Mouse (Mus musculus) midbrain, embryonic 16.5 days (tissue): ENCODE measurements around the gene Etv1. TPM values are rescaled to one million over a fixed set of nuclear protein-coding genes. Genes with fewer than 3 reads are reported as not detected.

Experiments used
- ATAC-seq: fragments of 200-750 bp; cut with Nextera tagmentation; 2 replicates; pipeline ENCODE4 v1.8.0; 2017; ENCODE audit warnings: moderate TSS enrichment
- H3K27ac ChIP-seq: fragments of 300-500 bp; sonication (generic); 2 replicates; pipeline ENCODE4 v1.5.1; 2014; ENCODE audit warnings: mild to moderate bottlenecking, low read length, mixed read lengths
- H3K27me3 ChIP-seq: fragments of 300-500 bp; sonication (generic); 2 replicates; pipeline ENCODE4 v1.6.1; 2014; ENCODE audit warnings: low read depth, low read length, mixed read lengths; ENCODE audit not compliant: control insufficient read depth, insufficient read depth
- H3K36me3 ChIP-seq: fragments of 300-500 bp; sonication (generic); 2 replicates; pipeline ENCODE4 v1.6.1; 2014; ENCODE audit warnings: mild to moderate bottlenecking, low read length, moderate library complexity, mixed read lengths; ENCODE audit not compliant: control insufficient read depth, insufficient read depth
- H3K4me1 ChIP-seq: fragments of 300-500 bp; sonication (generic); 2 replicates; pipeline ENCODE4 v1.6.1; 2014; ENCODE audit warnings: mild to moderate bottlenecking, low read length, mixed read lengths; ENCODE audit not compliant: control insufficient read depth, insufficient read depth
- H3K4me2 ChIP-seq: fragments of 300-500 bp; sonication (generic); 2 replicates; pipeline ENCODE4 v1.6.1; 2014; ENCODE audit warnings: mild to moderate bottlenecking, low read length, mixed read lengths
- H3K4me3 ChIP-seq: fragments of 300-500 bp; sonication (generic); 2 replicates; pipeline ENCODE4 v1.5.1; 2014; ENCODE audit warnings: low read depth, mild to moderate bottlenecking, low read length, moderate library complexity, mixed read lengths
- H3K9ac ChIP-seq: fragments of 300-500 bp; sonication (generic); 2 replicates; pipeline ENCODE4 v1.6.1; 2014; ENCODE audit warnings: low read depth, low read length, mixed read lengths
- H3K9me3 ChIP-seq: fragments of 300-500 bp; sonication (generic); replicated peaks from 2 replicates; pipeline ENCODE4 v1.6.1; 2014; ENCODE audit warnings: mild to moderate bottlenecking, low read length, mixed read lengths; ENCODE audit not compliant: control insufficient read depth, poor library complexity, severe bottlenecking
- WGBS: fragments of 180-500 bp; shearing (Covaris S2); extraction: QIAGEN DNeasy Blood & Tissue Kit; methylation state at CpG from one replicate; pipeline ENCODE4 v1.1.7; 2014; 5-methylcytosine and 5-hydroxymethylcytosine counted together
- polyA plus RNA-seq: library from polyadenylated mRNA; unstranded; fragments of >200 nt; fragmentation: Nextera tagmentation; extraction: Ambion mirVana; gene quantifications from 2 replicates; pipeline ENCODE4 v1.2.1, GENCODE M21; 2015

Etv1 gene
- polyA plus RNA-seq, 1 experiment from 2014 or later, result 30.5 TPM

GRCm38 (mm10) chr12:38863395-38863794 is 84.2 kb downstream of the Etv1 start:
- H3K9me3 ChIP-seq, result no peaks in the 10 kb centered on the region
- 87% methylated on average over 4 of the region's 4 CpGs for WGBS
- H3K9ac ChIP-seq, result no peak overlapping the region
- H3K4me1 ChIP-seq, result no peaks in the 10 kb centered on the region
- no peak overlapping the region for H3K27ac ChIP-seq
- no peaks in the 10 kb centered on the region for H3K27me3 ChIP-seq
- no peak for ATAC-seq
- H3K36me3 ChIP-seq, result no peaks in the 10 kb centered on the region
- H3K4me2 ChIP-seq, result no peak overlapping the region
- no peak overlapping the region for H3K4me3 ChIP-seq

GRCm38 (mm10) chr12:38863982-38864828 is 85.0 kb downstream of the Etv1 start:
- no peaks in the 10 kb centered on the region for H3K27me3 ChIP-seq
- no peak for ATAC-seq
- no peak overlapping the region for H3K27ac ChIP-seq
- H3K9ac ChIP-seq, result no peak overlapping the region
- no peaks in the 10 kb centered on the region for H3K4me1 ChIP-seq
- 73% methylated on average over 3 of the region's 3 CpGs for WGBS
- H3K36me3 ChIP-seq, result no peaks in the 10 kb centered on the region
- H3K9me3 ChIP-seq, result no peaks in the 10 kb centered on the region
- no peak overlapping the region for H3K4me2 ChIP-seq
- H3K4me3 ChIP-seq, result no peak overlapping the region

GRCm38 (mm10) chr12:38874470-38874995 is 95.4 kb downstream of the Etv1 start:
- H3K27me3 ChIP-seq, result no peaks in the 10 kb centered on the region
- no peak overlapping the region for H3K4me2 ChIP-seq
- no peaks in the 10 kb centered on the region for H3K36me3 ChIP-seq
- no peak overlapping the region for H3K27ac ChIP-seq
- no peak overlapping the region for H3K9ac ChIP-seq
- H3K4me3 ChIP-seq, result no peak overlapping the region
- H3K4me1 ChIP-seq, result no peaks in the 10 kb centered on the region
- no peaks in the 10 kb centered on the region for H3K9me3 ChIP-seq
- ATAC-seq, result no peak

GRCm38 (mm10) chr12:38904516-38904915 is 125.3 kb downstream of the Etv1 start:
- no peaks in the 10 kb centered on the region for H3K27me3 ChIP-seq
- no peak overlapping the region for H3K4me2 ChIP-seq
- H3K4me1 ChIP-seq, result no peaks in the 10 kb centered on the region
- H3K36me3 ChIP-seq, result no peaks in the 10 kb centered on the region
- H3K9ac ChIP-seq, result no peak overlapping the region
- no peak for ATAC-seq
- 86% methylated on average over 3 of the region's 3 CpGs for WGBS
- no peaks in the 10 kb centered on the region for H3K9me3 ChIP-seq
- H3K27ac ChIP-seq, result no peak overlapping the region
- no peak overlapping the region for H3K4me3 ChIP-seq

GRCm38 (mm10) chr12:38906314-38906713 is 127.1 kb downstream of the Etv1 start:
- no peak for ATAC-seq
- no peaks in the 10 kb centered on the region for H3K4me1 ChIP-seq
- no peak overlapping the region for H3K9ac ChIP-seq
- H3K27ac ChIP-seq, result no peak overlapping the region
- WGBS, result 92% methylated on average over 6 of the region's 6 CpGs
- no peak overlapping the region for H3K4me2 ChIP-seq
- no peaks in the 10 kb centered on the region for H3K36me3 ChIP-seq
- no peaks in the 10 kb centered on the region for H3K9me3 ChIP-seq
- no peak overlapping the region for H3K4me3 ChIP-seq
- no peaks in the 10 kb centered on the region for H3K27me3 ChIP-seq

- H3K36me3 ChIP-seq, result no peaks in the 10 kb centered on the region
- 57% methylated on average over 9 of the region's 9 CpGs for WGBS
- no peaks in the 10 kb centered on the region for H3K9me3 ChIP-seq
- no peaks in the 10 kb centered on the region for H3K4me1 ChIP-seq
- H3K4me2 ChIP-seq, result no peak overlapping the region
- no peaks in the 10 kb centered on the region for H3K27me3 ChIP-seq
- H3K27ac ChIP-seq, result no peak overlapping the region
- no peak for ATAC-seq
- no peak overlapping the region for H3K4me3 ChIP-seq
- H3K9ac ChIP-seq, result no peak overlapping the region
Measured at GRCm38 (mm10) chr12:38906812-38907211, 127.6 kb downstream of the Etv1 start.

- Histone ChIP-seq H3K36me3 (no peaks in the 10 kb centered on the region), H3K9me3 (no peaks in the 10 kb centered on the region), H3K27me3 (no peaks in the 10 kb centered on the region), H3K27ac (no peak overlapping the region), H3K4me3 (no peak overlapping the region), H3K4me1 (no peaks in the 10 kb centered on the region), H3K9ac (no peak overlapping the region), H3K4me2 (no peak overlapping the region)
- no peak for ATAC-seq
- WGBS, result 91% methylated on average over 3 of the region's 3 CpGs
Measured at GRCm38 (mm10) chr12:38908947-38909346, 129.8 kb downstream of the Etv1 start.
